Mouse (Mus musculus): ENCODE measurements around the gene Olfr684.

GRCm38 (mm10) chr7:105207385-105207784, 43.9 kb upstream of the Olfr684 start, which contains the start of gene Olfr686:
- TF ChIP-seq CTCF (IDR thresholded peaks at IDR 0.05; ENCODE audit: borderline replicate concordance, extremely low read depth, insufficient read depth, insufficient read length): no peak
- no peak for TF ChIP-seq POLR2A (IDR thresholded peaks at IDR 0.05; ENCODE audit: borderline replicate concordance, extremely low read depth, insufficient read depth, insufficient read length, poor library complexity, severe bottlenecking)
